Mouse (Mus musculus): ENCODE data around the gene Cnksr1. TPM values are rescaled to one million over a fixed set of nuclear protein-coding genes. Genes with fewer than 3 reads are reported as not detected.

Cnksr1 gene
- total RNA-seq, 2 experiments from 2014 or later, result 0.32 to 0.58 TPM

- TF ChIP-seq CTCF (IDR thresholded peaks at IDR 0.05), result no peak; the same call in 1 of the 2 replicates
- Histone ChIP-seq H3K4me3 (no peak overlapping the region), H3K27ac (no peak overlapping the region)
- intact Hi-C loops (cut with DNase I), result no loop called here
- DNase-seq (ENCODE audit: extremely low spot score in 1 of 2, low spot score in 2 of 2), result no peak
Observed at GRCm38 (mm10) chr4:134265860-134266585, 27.8 kb upstream of the Cnksr1 start.

GRCm38 (mm10) chr4:134263191-134263590, 25.0 kb upstream of the Cnksr1 start:
- Histone ChIP-seq H3K4me3 (no peak overlapping the region), H3K27ac (no peak overlapping the region)
- TF ChIP-seq CTCF (IDR thresholded peaks at IDR 0.05), result peak; percentile 80
- intact Hi-C loops (cut with DNase I), result no loop called here
- no peak for DNase-seq (ENCODE audit: extremely low spot score in 1 of 2, low spot score in 2 of 2)

- no peak for TF ChIP-seq CTCF (IDR thresholded peaks at IDR 0.05)
- Histone ChIP-seq H3K4me3 (no peak overlapping the region), H3K27ac (no peak overlapping the region)
- intact Hi-C loops (cut with DNase I), result loop anchor here (10.0 kb wide), 1 partner anchor 226 kb away; no protein-coding TSS in a partner anchor
- no peak for DNase-seq (ENCODE audit: extremely low spot score in 1 of 2, low spot score in 2 of 2)
Observed at GRCm38 (mm10) chr4:134258354-134258753, 20.2 kb upstream of the Cnksr1 start.

DNA sequence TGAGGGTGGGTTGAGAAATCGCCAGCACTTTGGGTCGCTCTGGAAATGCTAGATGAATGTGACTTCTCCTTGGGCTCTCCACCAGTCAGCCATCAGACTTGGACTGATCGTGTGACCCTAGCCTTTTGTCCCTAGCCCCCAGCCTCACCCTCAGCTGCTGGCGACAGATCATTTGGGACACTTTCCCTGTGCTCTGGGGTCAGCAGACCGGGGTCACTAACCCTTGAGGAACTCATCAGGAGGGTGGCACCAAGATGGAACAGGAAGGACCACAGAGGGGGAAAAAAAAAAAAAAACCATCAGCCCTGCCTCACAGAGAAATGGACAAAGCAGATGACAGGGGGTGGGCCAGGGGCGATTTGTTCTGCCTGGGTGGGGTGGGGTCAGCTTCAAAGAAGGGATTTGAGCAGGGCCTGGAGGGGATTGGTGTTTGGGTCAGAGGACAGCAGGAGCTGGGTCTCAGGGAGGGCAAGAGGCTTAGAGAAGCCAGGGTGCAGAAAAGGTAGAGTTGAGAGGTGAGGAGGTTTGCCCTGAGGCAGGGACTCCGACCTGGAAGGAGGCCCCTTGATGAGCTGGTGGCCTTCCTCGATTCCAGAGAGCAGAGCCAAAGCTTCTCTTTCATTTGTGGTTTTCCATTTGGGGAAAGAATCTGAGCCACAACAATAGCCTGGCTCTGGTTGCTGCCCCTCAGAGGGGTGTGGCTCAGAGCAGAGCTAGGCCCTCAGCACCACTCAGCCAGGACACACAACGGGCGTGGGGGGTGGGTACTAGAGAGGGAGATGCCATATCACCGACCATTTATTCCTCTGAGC, 19.2 kb upstream of the Cnksr1 start:
- intact Hi-C loops (cut with DNase I), result loop anchor here (10.0 kb wide), 1 partner anchor 227 kb away; no protein-coding TSS in a partner anchor
- no peak overlapping the region for H3K4me3 ChIP-seq
- no peak overlapping the region for H3K27ac ChIP-seq
- DNase-seq (ENCODE audit: extremely low spot score in 1 of 2, low spot score in 2 of 2), result no peak
- TF ChIP-seq CTCF (IDR thresholded peaks at IDR 0.05), result no peak

DNA sequence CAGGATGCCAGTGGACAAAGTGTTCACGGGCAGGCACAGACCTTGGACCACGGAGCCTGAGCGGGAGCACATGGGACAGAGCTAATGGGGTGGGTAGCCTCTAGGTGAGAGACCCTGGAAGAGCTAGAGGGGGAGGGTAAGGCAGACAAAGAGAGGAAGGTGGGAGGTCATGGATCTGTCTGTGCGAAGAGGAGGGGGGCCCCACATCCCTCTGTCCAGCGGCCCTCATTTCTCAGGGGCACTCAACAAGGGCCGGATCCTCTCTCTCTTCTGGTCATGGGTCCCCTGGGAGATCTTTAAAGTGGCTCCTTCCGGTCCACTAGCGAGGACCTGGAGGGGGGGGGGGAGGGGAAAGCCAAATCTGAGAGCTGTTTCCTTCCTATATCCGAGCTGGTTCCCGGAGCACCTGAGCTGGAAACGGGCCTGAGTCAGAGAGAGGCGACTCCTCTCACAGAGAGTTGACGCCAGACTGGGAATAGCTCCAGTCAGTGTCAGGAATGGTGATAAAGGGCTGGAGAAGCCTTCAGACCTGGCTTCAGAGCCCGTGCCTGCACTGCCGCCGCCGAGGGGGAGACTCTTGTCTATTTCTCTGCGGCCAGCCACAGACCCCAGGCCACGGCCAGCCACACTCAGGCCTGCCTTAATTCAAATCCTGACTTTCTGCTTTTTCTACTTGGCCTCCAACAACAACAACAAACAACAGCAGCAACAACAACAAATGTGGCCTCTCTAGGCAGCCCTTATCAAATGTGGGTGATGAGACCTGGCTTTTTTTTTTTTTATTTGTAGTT, 18.4 kb upstream of the Cnksr1 start:
- no peak for TF ChIP-seq CTCF (IDR thresholded peaks at IDR 0.05)
- Histone ChIP-seq H3K27ac (no peak overlapping the region), H3K4me3 (no peak overlapping the region)
- DNase-seq (ENCODE audit: extremely low spot score in 1 of 2, low spot score in 2 of 2), result no peak
- intact Hi-C loops (cut with DNase I), result loop anchor here (10.0 kb wide), 1 partner anchor 228 kb away; no protein-coding TSS in a partner anchor

DNA sequence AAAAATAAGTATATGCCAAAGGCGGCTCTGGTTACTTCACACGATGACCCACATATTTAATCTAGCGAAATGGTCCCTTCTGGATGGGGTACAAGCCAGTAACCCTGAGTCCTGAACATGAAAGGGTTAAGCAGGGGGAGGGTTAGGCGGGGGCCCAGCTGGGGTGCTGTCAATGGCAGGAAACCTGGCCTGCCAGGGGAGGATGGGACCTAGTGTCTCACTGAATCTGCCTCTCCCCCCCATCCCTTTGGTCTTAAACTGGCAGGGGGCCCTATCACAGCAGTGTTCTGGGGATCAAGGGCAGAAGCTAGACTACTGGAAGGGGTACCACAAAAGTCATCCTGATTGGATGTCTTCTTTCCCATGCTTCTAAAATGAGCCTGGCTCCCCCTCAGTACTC, 17.7 kb upstream of the Cnksr1 start:
- TF ChIP-seq CTCF (IDR thresholded peaks at IDR 0.05), result no peak
- intact Hi-C loops (cut with DNase I), result loop anchor here (10.0 kb wide), 1 partner anchor 229 kb away; no protein-coding TSS in a partner anchor
- Histone ChIP-seq H3K4me3 (no peak overlapping the region), H3K27ac (no peak overlapping the region)
- no peak for DNase-seq (ENCODE audit: extremely low spot score in 1 of 2, low spot score in 2 of 2)

DNA sequence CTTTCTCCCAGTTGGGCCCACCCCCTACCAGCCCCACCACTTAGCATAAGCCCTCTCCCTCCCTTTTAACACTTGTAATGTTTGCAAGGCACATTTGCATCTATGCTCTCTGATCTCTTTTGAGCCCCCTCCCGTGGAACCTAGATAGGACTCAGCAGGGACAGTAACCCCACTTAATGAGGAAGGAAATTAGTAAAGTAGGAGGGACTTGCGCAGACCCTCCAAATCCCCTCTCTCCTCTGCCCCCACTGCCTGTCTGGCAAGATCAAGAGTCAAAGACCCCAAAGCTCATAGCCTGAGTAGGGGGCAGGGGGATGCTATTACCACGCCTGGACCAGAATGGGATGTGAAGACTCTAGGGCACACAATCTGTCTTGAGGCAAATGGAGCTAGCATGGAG, 16.6 kb upstream of the Cnksr1 start:
- Histone ChIP-seq H3K4me3 (no peak overlapping the region), H3K27ac (no peak overlapping the region)
- no peak for DNase-seq (ENCODE audit: extremely low spot score in 1 of 2, low spot score in 2 of 2)
- TF ChIP-seq CTCF (IDR thresholded peaks at IDR 0.05), result no peak
- intact Hi-C loops (cut with DNase I), result loop anchor here (10.0 kb wide), 1 partner anchor 230 kb away; no protein-coding TSS in a partner anchor

DNA sequence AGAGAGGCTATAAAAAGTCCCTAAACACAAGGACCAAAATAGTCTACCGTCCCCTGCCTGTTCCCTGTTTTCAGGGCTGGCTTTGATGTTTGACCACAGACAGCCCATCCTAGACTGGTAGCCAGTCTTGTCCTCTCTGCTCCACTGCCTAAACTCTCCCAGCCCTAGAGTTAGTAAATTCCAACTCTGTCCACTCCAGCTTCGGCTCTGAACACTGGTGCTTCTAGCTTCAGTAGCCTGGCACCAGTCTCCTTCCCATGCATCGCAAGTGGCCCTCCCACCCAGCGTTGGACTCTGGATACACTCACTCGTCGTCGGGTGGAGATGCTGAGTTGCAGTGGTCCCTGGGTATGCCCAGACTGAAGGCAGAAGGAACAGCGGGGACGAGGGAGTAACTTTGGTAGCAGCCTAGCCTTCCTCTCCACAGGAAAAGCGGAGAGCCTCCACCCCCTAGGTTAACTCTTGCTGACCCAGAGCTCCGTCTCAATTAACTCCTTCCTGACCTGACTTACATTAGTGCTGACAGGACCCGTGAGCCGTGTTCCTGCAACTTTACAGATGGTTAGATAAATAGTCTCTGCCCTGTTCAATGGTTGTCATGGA, 15.6 kb upstream of the Cnksr1 start, which contains the start of gene Grrp1:
Gene Grrp1 (minus strand): TSS at position 385 of the 603 bp plus-strand sequence.
- TF ChIP-seq CTCF (IDR thresholded peaks at IDR 0.05), result no peak
- intact Hi-C loops (cut with DNase I), result loop anchor here (10.0 kb wide), 1 partner anchor 231 kb away; no protein-coding TSS in a partner anchor
- H3K4me3 ChIP-seq, result peak within 1 kb of the TSS; percentile 44
- peak within 1 kb of the TSS; percentile 69 for H3K27ac ChIP-seq
- no peak for DNase-seq (ENCODE audit: extremely low spot score in 1 of 2, low spot score in 2 of 2)

DNA sequence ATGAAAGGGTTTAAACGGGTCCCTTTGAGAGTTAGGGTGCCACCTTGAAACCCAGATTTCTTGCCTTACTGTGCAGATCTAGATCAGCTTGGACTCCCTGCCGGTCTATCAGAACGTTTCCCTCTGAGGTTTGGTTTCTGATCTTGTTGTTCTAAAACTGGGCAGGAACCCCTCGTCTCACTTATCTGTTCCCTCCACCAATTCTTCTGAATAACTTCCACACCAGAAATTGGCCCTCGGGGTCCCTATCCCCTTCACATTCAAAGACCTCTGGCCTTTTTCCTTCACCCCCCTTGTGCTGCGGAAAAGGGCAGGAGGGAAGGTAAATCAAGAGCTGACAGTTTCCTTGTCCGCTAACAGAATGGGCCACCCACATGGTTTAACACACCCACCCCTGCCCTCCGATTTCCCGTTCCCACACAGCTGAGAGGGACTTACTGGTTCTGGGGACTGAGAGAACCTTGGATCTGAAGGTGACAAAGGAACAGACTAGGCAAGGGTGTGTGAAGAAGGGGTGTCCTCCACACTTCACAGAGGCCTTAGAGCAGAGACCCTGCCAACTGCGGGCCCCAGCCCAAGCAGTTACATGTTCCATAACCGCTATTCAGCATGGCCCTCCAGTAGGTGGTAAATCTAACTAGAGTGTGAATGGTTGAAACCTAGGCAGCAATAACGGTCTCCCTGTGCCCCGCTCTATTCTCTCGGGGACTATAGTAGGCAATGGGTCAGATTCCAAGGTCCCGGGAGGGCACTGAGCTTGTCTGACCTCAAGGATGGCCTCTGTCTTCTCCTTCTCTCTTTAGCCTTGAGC, 14.9 kb upstream of the Cnksr1 start:
- TF ChIP-seq CTCF (IDR thresholded peaks at IDR 0.05), result no peak
- no peak for DNase-seq (ENCODE audit: extremely low spot score in 1 of 2, low spot score in 2 of 2)
- intact Hi-C loops (cut with DNase I), result loop anchor here (10.0 kb wide), 1 partner anchor 232 kb away; no protein-coding TSS in a partner anchor
- Histone ChIP-seq H3K27ac (peak overlapping the region; percentile 69), H3K4me3 (peak overlapping the region; percentile 44)
